Mouse (Mus musculus): Measurements from ENCODE around the gene Prkaca. TPM values are rescaled to one million over a fixed set of nuclear protein-coding genes. Genes with fewer than 3 reads are reported as not detected.
"Not testable (repeated sequence)": the region's sequence is repeated elsewhere in the genome, so short reads cannot be mapped to it uniquely, and the experiment has no call there.

Gene Prkaca
- total RNA-seq, 2 experiments from 2014 or later, result 353 to 360 TPM

- intact Hi-C loops (cut with DNase I), result no loop called here
- DNase-seq (ENCODE audit: low spot score), result no peak
Measured at GRCm38 (mm10) chr8:83998231-83999056, 25.7 kb downstream of the Prkaca start.

GRCm38 (mm10) chr8:83999057-83999705 is 26.4 kb downstream of the Prkaca start:
- intact Hi-C loops (cut with DNase I), result no loop called here
- no peak for DNase-seq (ENCODE audit: low spot score)

GRCm38 (mm10) chr8:83999825-84000224 is 27.0 kb downstream of the Prkaca start:
- intact Hi-C loops (cut with DNase I), result no loop called here
- no peak for DNase-seq (ENCODE audit: low spot score)

- DNase-seq (ENCODE audit: low spot score), result no peak
- intact Hi-C loops (cut with DNase I), result no loop called here
Measured at GRCm38 (mm10) chr8:84001281-84002000, 28.6 kb downstream of the Prkaca start, which contains the start of gene 1700067K01Rik. TSS of gene 1700067K01Rik (plus strand) at chr8:84001502.

GRCm38 (mm10) chr8:84002957-84003611 is 30.3 kb downstream of the Prkaca start:
- no peak for DNase-seq (ENCODE audit: low spot score)
- intact Hi-C loops (cut with DNase I), result no loop called here

- intact Hi-C loops (cut with DNase I), result no loop called here
- no peak for DNase-seq (ENCODE audit: low spot score)
Measured at GRCm38 (mm10) chr8:84003612-84004246, 30.9 kb downstream of the Prkaca start.

GRCm38 (mm10) chr8:84004533-84005201 is 31.9 kb downstream of the Prkaca start:
- DNase-seq (ENCODE audit: low spot score), result peak; percentile 91
- intact Hi-C loops (cut with DNase I), result loop anchor here (5.0 kb wide), 1 partner anchor 268 kb away; the partner anchor contains the start of gene Ccdc130

GRCm38 (mm10) chr8:84005502-84005901 is 32.7 kb downstream of the Prkaca start:
- intact Hi-C loops (cut with DNase I), result loop anchor here (5.0 kb wide), 1 partner anchor 267 kb away; the partner anchor contains the start of gene Ccdc130
- not testable (repeated sequence) for DNase-seq (ENCODE audit: low spot score)

GRCm38 (mm10) chr8:84008362-84008761 is 35.6 kb downstream of the Prkaca start:
- intact Hi-C loops (cut with DNase I), result loop anchor here (5.0 kb wide), 1 partner anchor 264 kb away; the partner anchor contains the start of gene Ccdc130
- DNase-seq (ENCODE audit: low spot score), result no peak

- intact Hi-C loops (cut with DNase I), result loop anchor here (5.0 kb wide), 2 partner anchors 62 to 262 kb away; partner anchors contain the start of gene Ccdc130
- DNase-seq (ENCODE audit: low spot score), result peak; percentile 69
Measured at GRCm38 (mm10) chr8:84009876-84010275, 37.1 kb downstream of the Prkaca start.

- peak; percentile 51 for DNase-seq (ENCODE audit: low spot score)
- intact Hi-C loops (cut with DNase I), result loop anchor here (5.0 kb wide), 1 partner anchor 61 kb away; no protein-coding TSS in a partner anchor
Measured at GRCm38 (mm10) chr8:84010625-84011611, 38.1 kb downstream of the Prkaca start.

- intact Hi-C loops (cut with DNase I), result loop anchor here (5.0 kb wide), 1 partner anchor 60 kb away; no protein-coding TSS in a partner anchor
- no peak for DNase-seq (ENCODE audit: low spot score)
Measured at GRCm38 (mm10) chr8:84011705-84012498, 39.1 kb downstream of the Prkaca start, which contains the start of gene 2210011C24Rik. TSS of gene 2210011C24Rik (minus strand) at chr8:84012171.

GRCm38 (mm10) chr8:84012499-84013165 is 39.8 kb downstream of the Prkaca start:
- DNase-seq (ENCODE audit: low spot score), result no peak
- intact Hi-C loops (cut with DNase I), result loop anchor here (5.0 kb wide), 1 partner anchor 60 kb away; no protein-coding TSS in a partner anchor

- DNase-seq (ENCODE audit: low spot score), result no peak
- intact Hi-C loops (cut with DNase I), result no loop called here
Measured at GRCm38 (mm10) chr8:84015833-84016232, 43.0 kb downstream of the Prkaca start.

GRCm38 (mm10) chr8:84019738-84020137 is 46.9 kb downstream of the Prkaca start:
- intact Hi-C loops (cut with DNase I), result no loop called here
- no peak for DNase-seq (ENCODE audit: low spot score)

GRCm38 (mm10) chr8:84021096-84021495 is 48.3 kb downstream of the Prkaca start, which contains the start of gene Palm3:
TSS of gene Palm3 (plus strand) at chr8:84021471.
- intact Hi-C loops (cut with DNase I), result no loop called here
- no peak for DNase-seq (ENCODE audit: low spot score)

Measured in heart, postnatal 25 days (tissue).